Mouse (Mus musculus): ENCODE measurements around the gene Nuak2.

DNA sequence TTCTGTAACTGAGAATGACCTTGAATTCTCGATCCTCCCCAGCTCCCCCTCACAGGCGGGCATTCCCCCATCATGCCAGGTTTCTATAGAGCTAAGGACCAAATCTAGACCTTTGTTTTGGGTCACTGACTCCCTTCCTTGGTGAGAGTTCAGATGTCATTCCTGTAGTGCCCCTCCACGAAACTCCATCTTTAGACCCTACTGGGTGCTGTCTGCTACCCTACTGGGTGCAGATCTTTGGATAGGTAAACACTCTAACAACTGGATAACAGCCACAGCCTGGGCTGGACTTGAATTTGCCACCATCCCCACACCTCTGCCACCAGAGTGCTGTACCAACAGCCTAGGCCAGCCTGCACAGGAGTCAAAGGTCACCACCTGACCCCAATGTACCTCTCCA is 26.6 kb downstream of the Nuak2 start:
- TF ChIP-seq EP300 (IDR thresholded peaks at IDR 0.05; ENCODE audit: low read depth): no peak
- TF ChIP-seq CTCF (IDR thresholded peaks at IDR 0.05; ENCODE audit: low read depth): no peak
